Mouse (Mus musculus) hindbrain, embryonic 14.5 days (tissue): ENCODE data around the gene Slc25a17. TPM values are rescaled to one million over a fixed set of nuclear protein-coding genes. Genes with fewer than 3 reads are reported as not detected.

Source experiments
- ATAC-seq: fragments of 200-750 bp; cut with Nextera tagmentation; 2 replicates; pipeline ENCODE4 v1.8.0; 2017; ENCODE audit warnings: moderate number of reproducible peaks, mild to moderate bottlenecking, moderate TSS enrichment, moderate library complexity; ENCODE audit not compliant: low FRiP score
- DNase-seq: peaks from one replicate; pipeline ENCODE4 v3.0.0-alpha.2; 2015; ENCODE audit warnings: low spot score
- H3K27ac ChIP-seq: fragments of 300-500 bp; sonication (generic); 2 replicates; pipeline ENCODE4 v1.5.1; 2014; ENCODE audit warnings: mild to moderate bottlenecking, moderate library complexity
- H3K27me3 ChIP-seq: fragments of 300-500 bp; sonication (generic); 2 replicates; pipeline ENCODE4 v1.6.1; 2014; ENCODE audit warnings: mild to moderate bottlenecking, low read length, mixed read lengths; ENCODE audit not compliant: control insufficient read depth, insufficient read depth
- H3K36me3 ChIP-seq: fragments of 300-500 bp; sonication (generic); replicated peaks from 2 replicates; pipeline ENCODE4 v1.6.1; 2014; ENCODE audit not compliant: control insufficient read depth, insufficient read depth
- H3K4me1 ChIP-seq: fragments of 300-500 bp; sonication (generic); replicated peaks from 2 replicates; pipeline ENCODE4 v1.6.1; 2014; ENCODE audit warnings: antibody characterized with exemption, low read length, mixed read lengths; ENCODE audit not compliant: control insufficient read depth, insufficient read depth
- H3K4me2 ChIP-seq: fragments of 300-500 bp; sonication (generic); replicated peaks from 2 replicates; pipeline ENCODE4 v1.6.1; 2014; ENCODE audit warnings: mild to moderate bottlenecking, moderate library complexity
- H3K4me3 ChIP-seq: fragments of 300-500 bp; sonication (generic); replicated peaks from 2 replicates; pipeline ENCODE4 v1.5.1; 2014; ENCODE audit warnings: mild to moderate bottlenecking, low read length
- H3K9ac ChIP-seq: fragments of 300-500 bp; sonication (generic); 2 replicates; pipeline ENCODE4 v1.6.1; 2014
- H3K9me3 ChIP-seq: fragments of 300-500 bp; sonication (generic); 2 replicates; pipeline ENCODE4 v1.6.1; 2016; ENCODE audit warnings: low read length; ENCODE audit not compliant: control insufficient read depth
- WGBS: fragments of 180-500 bp; shearing (Covaris S2); extraction: QIAGEN DNeasy Blood & Tissue Kit; methylation state at CpG from one replicate; pipeline ENCODE4 v1.1.7; 2014; 5-methylcytosine and 5-hydroxymethylcytosine counted together
- polyA plus RNA-seq: library from polyadenylated mRNA; unstranded; fragments of >200 nt; fragmentation: Nextera tagmentation; extraction: Ambion mirVana; gene quantifications from 2 replicates; pipeline ENCODE4 v1.2.1, GENCODE M21; 2014

The Slc25a17 gene
- polyA plus RNA-seq, 1 experiment from 2014 or later: 130 TPM

GRCm38 (mm10) chr15:81359421-81359820 is 1.2 kb downstream of the Slc25a17 start:
- no peaks in the 10 kb centered on the region for H3K9me3 ChIP-seq
- DNase-seq (no peak), ATAC-seq (no peak)
- H3K27me3 ChIP-seq: no peaks in the 10 kb centered on the region
- WGBS: 88% methylated on average over 5 of the region's 5 CpGs
- H3K9ac ChIP-seq: no peak overlapping the region
- peaks cover 21% of the 10 kb centered on the region for H3K4me1 ChIP-seq
- no peak overlapping the region for H3K27ac ChIP-seq
- H3K4me3 ChIP-seq: peak overlapping the region; percentile 61; the same call in 1 of the 2 replicates
- peak overlapping the region; percentile 92; the same call in 1 of the 2 replicates for H3K4me2 ChIP-seq
- H3K36me3 ChIP-seq: peaks cover 21% of the 10 kb centered on the region

GRCm38 (mm10) chr15:81358943-81359342 is 1.7 kb downstream of the Slc25a17 start:
- ATAC-seq (no peak), DNase-seq (no peak)
- 93% methylated on average over 3 of the region's 3 CpGs for WGBS
- H3K9ac ChIP-seq: no peak overlapping the region
- H3K9me3 ChIP-seq: no peaks in the 10 kb centered on the region
- no peak overlapping the region for H3K4me2 ChIP-seq
- H3K36me3 ChIP-seq: peaks cover 17% of the 10 kb centered on the region
- no peaks in the 10 kb centered on the region for H3K27me3 ChIP-seq
- no peak overlapping the region for H3K27ac ChIP-seq
- no peak overlapping the region for H3K4me3 ChIP-seq
- H3K4me1 ChIP-seq: peaks cover 21% of the 10 kb centered on the region

- no peak overlapping the region for H3K4me3 ChIP-seq
- H3K4me1 ChIP-seq: peaks cover 21% of the 10 kb centered on the region
- DNase-seq (no peak), ATAC-seq (no peak)
- H3K36me3 ChIP-seq: no peaks in the 10 kb centered on the region
- H3K9me3 ChIP-seq: no peaks in the 10 kb centered on the region
- no peaks in the 10 kb centered on the region for H3K27me3 ChIP-seq
- no peak overlapping the region for H3K9ac ChIP-seq
- no peak overlapping the region for H3K4me2 ChIP-seq
- H3K27ac ChIP-seq: no peak overlapping the region
- 42% methylated on average over 5 of the region's 5 CpGs for WGBS
Measured at GRCm38 (mm10) chr15:81356946-81357345, 3.7 kb downstream of the Slc25a17 start.

- ATAC-seq (no peak), DNase-seq (no peak)
- Histone ChIP-seq H3K36me3 (no peaks in the 10 kb centered on the region), H3K4me1 (peaks cover 21% of the 10 kb centered on the region), H3K27me3 (no peaks in the 10 kb centered on the region), H3K4me3 (no peak overlapping the region), H3K4me2 (no peak overlapping the region), H3K9me3 (no peaks in the 10 kb centered on the region), H3K27ac (no peak overlapping the region), H3K9ac (no peak overlapping the region)
- WGBS: 65% methylated on average over 3 of the region's 3 CpGs
Measured at GRCm38 (mm10) chr15:81355146-81355761, 5.4 kb downstream of the Slc25a17 start.

- 68% methylated on average over 1 of the region's 1 CpGs for WGBS
- DNase-seq (no peak), ATAC-seq (no peak)
Measured at GRCm38 (mm10) chr15:81352638-81353037, 8.0 kb downstream of the Slc25a17 start.

GRCm38 (mm10) chr15:81350401-81350800 is 10.2 kb downstream of the Slc25a17 start:
- no peak for ATAC-seq
- Histone ChIP-seq H3K9me3 (no peaks in the 10 kb centered on the region), H3K36me3 (no peaks in the 10 kb centered on the region), H3K27me3 (no peaks in the 10 kb centered on the region), H3K4me3 (no peak overlapping the region), H3K4me2 (no peak overlapping the region), H3K27ac (0 out of 2 replicates have a peak overlapping the region, but pooled peaks have one; percentile 17), H3K9ac (no peak overlapping the region), H3K4me1 (no peaks in the 10 kb centered on the region)
- WGBS: 59% methylated on average over 1 of the region's 1 CpGs
- DNase-seq: no peak

More at GRCm38 (mm10) chr15:81352638-81353037, 8.0 kb downstream of the Slc25a17 start:
- no peaks in the 10 kb centered on the region for H3K27me3 ChIP-seq
- H3K9me3 ChIP-seq: no peaks in the 10 kb centered on the region
- H3K27ac ChIP-seq: no peak overlapping the region
- H3K4me3 ChIP-seq: no peak overlapping the region
- no peaks in the 10 kb centered on the region for H3K36me3 ChIP-seq
- no peak overlapping the region for H3K9ac ChIP-seq
- no peak overlapping the region for H3K4me2 ChIP-seq
- peaks cover 6% of the 10 kb centered on the region; the same call in 1 of the 2 replicates for H3K4me1 ChIP-seq

- ATAC-seq: no peak
- H3K36me3 ChIP-seq: peaks cover 4% of the 10 kb centered on the region; the same call in 1 of the 2 replicates
- 89% methylated on average over 2 of the region's 2 CpGs for WGBS
- DNase-seq: no peak
- H3K9ac ChIP-seq: no peak overlapping the region
- no peak overlapping the region for H3K4me2 ChIP-seq
- H3K27me3 ChIP-seq: no peaks in the 10 kb centered on the region
- H3K27ac ChIP-seq: no peak overlapping the region
- H3K9me3 ChIP-seq: no peaks in the 10 kb centered on the region
- no peaks in the 10 kb centered on the region for H3K4me1 ChIP-seq
- no peak overlapping the region for H3K4me3 ChIP-seq
Measured at GRCm38 (mm10) chr15:81348366-81348765, 12.2 kb downstream of the Slc25a17 start.

GRCm38 (mm10) chr15:81347466-81347865 is 13.1 kb downstream of the Slc25a17 start:
- 94% methylated on average over 2 of the region's 2 CpGs for WGBS
- H3K36me3 ChIP-seq: peaks cover 4% of the 10 kb centered on the region; the same call in 1 of the 2 replicates

GRCm38 (mm10) chr15:81341426-81341825 is 19.2 kb downstream of the Slc25a17 start:
- DNase-seq (no peak), ATAC-seq (no peak)
- no peak overlapping the region for H3K4me3 ChIP-seq
- no peak overlapping the region for H3K27ac ChIP-seq
- no peak overlapping the region for H3K4me2 ChIP-seq
- H3K9me3 ChIP-seq: no peaks in the 10 kb centered on the region
- no peaks in the 10 kb centered on the region for H3K4me1 ChIP-seq
- peaks cover 33% of the 10 kb centered on the region for H3K36me3 ChIP-seq
- H3K27me3 ChIP-seq: no peaks in the 10 kb centered on the region
- no peak overlapping the region for H3K9ac ChIP-seq
- 93% methylated on average over 2 of the region's 2 CpGs for WGBS

More at GRCm38 (mm10) chr15:81347466-81347865, 13.1 kb downstream of the Slc25a17 start:
- no peak overlapping the region for H3K4me3 ChIP-seq
- no peak overlapping the region for H3K4me2 ChIP-seq
- H3K4me1 ChIP-seq: no peaks in the 10 kb centered on the region
- ATAC-seq: no peak
- H3K9me3 ChIP-seq: no peaks in the 10 kb centered on the region
- DNase-seq: no peak
- no peaks in the 10 kb centered on the region for H3K27me3 ChIP-seq
- no peak overlapping the region for H3K9ac ChIP-seq
- H3K27ac ChIP-seq: no peak overlapping the region
